15 mouse cellular contexts compared by ENCODE assay signal in genomic region chr1:84889330-84890004, GRCm38 (mm10). TPM values are rescaled to one million over a fixed set of nuclear protein-coding genes. Genes with fewer than 3 reads are reported as not detected.
DNase-seq lines count a peak whose midpoint lies in the region; ATAC-seq and TF ChIP-seq lines count a peak whose summit lies in the region.
"Had no signal": no experiment of that assay in that cellular context is flagged by ENCODE, and none has a peak within 500 bp of the region (broad histone marks: within the 10 kb centered on the region; RNA-seq: fewer than 3 reads in every experiment).

No protein-coding gene starts in this region.

- peak; percentile 27; the same call in 1 of the 2 replicates for ATAC-seq in neural tube, embryonic 11.5 days (ENCODE audit: insufficient read depth, low FRiP score, low TSS enrichment)
- peak; percentile 32 for ATAC-seq in hindbrain, embryonic 12.5 days (ENCODE audit: low FRiP score)
- ATAC-seq in midbrain, embryonic 14.5 days (ENCODE audit: low FRiP score, low TSS enrichment) = peak; percentile 60; the same call in 1 of the 2 replicates
- no peak for ATAC-seq in lung, postnatal 0 days
- ATAC-seq: inflammation-experienced regulatory T-cells, adult 6 months had no signal

- TF ChIP-seq CTCF in lung, postnatal 0 days (IDR thresholded peaks at IDR 0.05) = no peak

- 0 out of 2 replicates have a peak overlapping the region, but pooled peaks have one; percentile 2 for H3K4me2 ChIP-seq in neural tube, embryonic 11.5 days (ENCODE audit: low read depth)
- peak overlapping the region; percentile 7 for H3K4me2 ChIP-seq in hindbrain, embryonic 12.5 days (replicated peaks)
- H3K4me2 ChIP-seq in midbrain, embryonic 14.5 days (ENCODE audit: low read length) = peak overlapping the region; percentile 40
- H3K4me2 ChIP-seq in lung, postnatal 0 days (replicated peaks; ENCODE audit: low read depth, low read length) = no peak overlapping the region
- H3K4me2 ChIP-seq: liver, embryonic 13.5 days; stomach, embryonic 15.5 days had no signal

- no peaks in the 10 kb centered on the region for H3K27me3 ChIP-seq in neural tube, embryonic 11.5 days (ENCODE audit: control insufficient read depth, insufficient read depth, low read length)
- H3K27me3 ChIP-seq in hindbrain, embryonic 12.5 days = no peaks in the 10 kb centered on the region
- no peaks in the 10 kb centered on the region for H3K27me3 ChIP-seq in midbrain, embryonic 14.5 days (ENCODE audit: control insufficient read depth, insufficient read depth, low read length)
- H3K27me3 ChIP-seq in lung, postnatal 0 days (replicated peaks; ENCODE audit: insufficient read depth, low read length) = no peaks in the 10 kb centered on the region
- H3K27me3 ChIP-seq: liver, embryonic 13.5 days; stomach, embryonic 15.5 days had no signal

- no peaks in the 10 kb centered on the region for H3K36me3 ChIP-seq in neural tube, embryonic 11.5 days (ENCODE audit: control insufficient read depth, insufficient read depth, low read length)
- H3K36me3 ChIP-seq in hindbrain, embryonic 12.5 days = no peaks in the 10 kb centered on the region
- H3K36me3 ChIP-seq in midbrain, embryonic 14.5 days (ENCODE audit: control insufficient read depth, insufficient read depth, low read length) = no peaks in the 10 kb centered on the region
- H3K36me3 ChIP-seq in lung, postnatal 0 days (ENCODE audit: insufficient read depth, low read length) = no peaks in the 10 kb centered on the region
- H3K36me3 ChIP-seq: liver, embryonic 13.5 days; stomach, embryonic 15.5 days had no signal

- WGBS in neural tube, embryonic 11.5 days = 65% methylated on average over 8 of the region's 8 CpGs
- 53% methylated on average over 8 of the region's 8 CpGs for WGBS in hindbrain, embryonic 12.5 days
- 24% methylated on average over 8 of the region's 8 CpGs for WGBS in midbrain, embryonic 14.5 days
- WGBS in lung, postnatal 0 days = 54% methylated on average over 8 of the region's 8 CpGs

- no peaks in the 10 kb centered on the region for H3K9me3 ChIP-seq in neural tube, embryonic 11.5 days (ENCODE audit: control insufficient read depth, low read length)
- no peaks in the 10 kb centered on the region; the same call in 1 of the 2 replicates for H3K9me3 ChIP-seq in hindbrain, embryonic 12.5 days (replicated peaks)
- no peaks in the 10 kb centered on the region for H3K9me3 ChIP-seq in midbrain, embryonic 14.5 days (ENCODE audit: control insufficient read depth, low read length)
- no peaks in the 10 kb centered on the region for H3K9me3 ChIP-seq in lung, postnatal 0 days (ENCODE audit: low read length)
- H3K9me3 ChIP-seq: liver, embryonic 13.5 days; stomach, embryonic 15.5 days had no signal

- 0 out of 2 replicates have a peak, but pooled peaks cover 3% of the 10 kb centered on the region for H3K4me1 ChIP-seq in neural tube, embryonic 11.5 days (ENCODE audit: control insufficient read depth, insufficient read depth, low read length)
- H3K4me1 ChIP-seq in hindbrain, embryonic 12.5 days = 0 out of 2 replicates have a peak, but pooled peaks cover 11% of the 10 kb centered on the region
- H3K4me1 ChIP-seq in midbrain, embryonic 14.5 days (ENCODE audit: control insufficient read depth, insufficient read depth, low read length) = peaks cover 14% of the 10 kb centered on the region
- H3K4me1 ChIP-seq in lung, postnatal 0 days (ENCODE audit: insufficient read depth, low read depth, low read length) = no peaks in the 10 kb centered on the region
- H3K4me1 ChIP-seq: liver, embryonic 13.5 days; stomach, embryonic 15.5 days had no signal

- H3K27ac ChIP-seq in neural tube, embryonic 11.5 days (ENCODE audit: low read depth, low read length) = peak overlapping the region; percentile 36; the same call in 1 of the 2 replicates
- peak overlapping the region; percentile 81 for H3K27ac ChIP-seq in hindbrain, embryonic 12.5 days
- H3K27ac ChIP-seq in midbrain, embryonic 14.5 days (replicated peaks; ENCODE audit: low read depth, low read length) = peak overlapping the region; percentile 81
- no peak overlapping the region for H3K27ac ChIP-seq in lung, postnatal 0 days (ENCODE audit: low read length)
- H3K27ac ChIP-seq: kidney, postnatal 0 days; liver, embryonic 13.5 days; stomach, embryonic 15.5 days had no signal

- TF ChIP-seq EP300 in lung, postnatal 0 days (IDR thresholded peaks at IDR 0.05) = no peak

- H3K4me3 ChIP-seq in neural tube, embryonic 11.5 days (ENCODE audit: low read depth, low read length) = no peak overlapping the region
- no peak overlapping the region for H3K4me3 ChIP-seq in hindbrain, embryonic 12.5 days
- H3K4me3 ChIP-seq in midbrain, embryonic 14.5 days (replicated peaks; ENCODE audit: low read depth, low read length) = no peak overlapping the region
- H3K4me3 ChIP-seq in lung, postnatal 0 days (ENCODE audit: low read depth, low read length) = no peak overlapping the region
- H3K4me3 ChIP-seq: liver, embryonic 13.5 days; stomach, embryonic 15.5 days had no signal

- DNase-seq in neural tube, embryonic 11.5 days (ENCODE audit: low spot score) = peak; percentile 24
- DNase-seq in neural tube, embryonic 10.5 days (ENCODE audit: extremely low spot score, low spot score) = no peak
- DNase-seq in midbrain, embryonic 14.5 days = peak; percentile 45
- no peak for DNase-seq in lung, postnatal 0 days (ENCODE audit: low spot score)
- DNase-seq in lung, postnatal 4 days = no peak
- no peak for DNase-seq in cerebellum, postnatal 25 days
- DNase-seq in frontal cortex, postnatal 14 days (ENCODE audit: low spot score in 2 of 2) = no peak
- DNase-seq: adrenal gland, adult 8-10 months; layer of hippocampus, adult 9-11 months; liver, embryonic 13.5 days; thymus, postnatal 14 days had no signal

- no peak overlapping the region; the same call in 1 of the 2 replicates for H3K9ac ChIP-seq in neural tube, embryonic 11.5 days (ENCODE audit: low read length)
- H3K9ac ChIP-seq in hindbrain, embryonic 12.5 days = no peak overlapping the region
- no peak overlapping the region for H3K9ac ChIP-seq in midbrain, embryonic 14.5 days (replicated peaks; ENCODE audit: low read length)
- no peak overlapping the region for H3K9ac ChIP-seq in lung, postnatal 0 days (replicated peaks; ENCODE audit: low read depth)
- H3K9ac ChIP-seq: liver, embryonic 13.5 days; stomach, embryonic 15.5 days had no signal

RNA-seq across cellular contexts. Expression of gene Slc16a14, which starts 45.5 kb away (rescaled TPM):
- polyA plus RNA-seq in neural tube, embryonic 11.5 days (2014; fragmentation: Nextera tagmentation; extraction: Ambion mirVana) = 1.2 and 2.4 TPM in 2 replicates
- 8.3 and 9.0 TPM in 2 replicates for polyA plus RNA-seq in hindbrain, embryonic 12.5 days (2016; fragmentation: Nextera tagmentation; extraction: Ambion mirVana)
- polyA plus RNA-seq in midbrain, embryonic 14.5 days (2014; fragmentation: Nextera tagmentation; extraction: Ambion mirVana) = 14.1 and 20.5 TPM in 2 replicates
- polyA plus RNA-seq in lung, postnatal 0 days (2015; fragmentation: Nextera tagmentation; extraction: Ambion mirVana) = 0.04 TPM in 1 of 2 replicates, not detected in the other
- polyA plus RNA-seq: inflammation-experienced regulatory T-cells, adult 6 months had no signal

RNA-seq across cellular contexts. Expression of gene Trip12, which starts 49.2 kb away (rescaled TPM):
- polyA plus RNA-seq in neural tube, embryonic 11.5 days (2014; fragmentation: Nextera tagmentation; extraction: Ambion mirVana) = 89.0 and 97.6 TPM in 2 replicates
- 109 and 118 TPM in 2 replicates for polyA plus RNA-seq in hindbrain, embryonic 12.5 days (2016; fragmentation: Nextera tagmentation; extraction: Ambion mirVana)
- polyA plus RNA-seq in midbrain, embryonic 14.5 days (2014; fragmentation: Nextera tagmentation; extraction: Ambion mirVana) = 62.0 and 79.0 TPM in 2 replicates
- 26.6 and 31.2 TPM in 2 replicates for polyA plus RNA-seq in lung, postnatal 0 days (2015; fragmentation: Nextera tagmentation; extraction: Ambion mirVana)

RNA-seq across cellular contexts. Expression of gene Fbxo36, which starts 49.8 kb away (rescaled TPM):
- polyA plus RNA-seq in neural tube, embryonic 11.5 days (2014; fragmentation: Nextera tagmentation; extraction: Ambion mirVana) = 6.7 and 9.6 TPM in 2 replicates
- 8.6 and 10.8 TPM in 2 replicates for polyA plus RNA-seq in hindbrain, embryonic 12.5 days (2016; fragmentation: Nextera tagmentation; extraction: Ambion mirVana)
- 4.0 and 6.3 TPM in 2 replicates for polyA plus RNA-seq in midbrain, embryonic 14.5 days (2014; fragmentation: Nextera tagmentation; extraction: Ambion mirVana)
- 23.6 and 24.1 TPM in 2 replicates for polyA plus RNA-seq in lung, postnatal 0 days (2015; fragmentation: Nextera tagmentation; extraction: Ambion mirVana)

Comparison
In these comparisons a context has a peak if more than half of its experiments do, and no peak if none do; other contexts are left out.
1. DNase-seq: peak in neural tube, embryonic 11.5 days (single experiment) and midbrain, embryonic 14.5 days (single experiment); none in neural tube, embryonic 10.5 days (single experiment), lung, postnatal 0 days (single experiment), lung, postnatal 4 days (0 of 2), cerebellum, postnatal 25 days (0 of 2) and frontal cortex, postnatal 14 days (0 of 2).